Mouse (Mus musculus): Measurements from ENCODE around the gene Krt72. TPM values are rescaled to one million over a fixed set of nuclear protein-coding genes. Genes with fewer than 3 reads are reported as not detected.

Krt72 gene
- not detected in 2 replicates for polyA plus RNA-seq (2015; fragmentation: Nextera tagmentation; extraction: Ambion mirVana)

DNA sequence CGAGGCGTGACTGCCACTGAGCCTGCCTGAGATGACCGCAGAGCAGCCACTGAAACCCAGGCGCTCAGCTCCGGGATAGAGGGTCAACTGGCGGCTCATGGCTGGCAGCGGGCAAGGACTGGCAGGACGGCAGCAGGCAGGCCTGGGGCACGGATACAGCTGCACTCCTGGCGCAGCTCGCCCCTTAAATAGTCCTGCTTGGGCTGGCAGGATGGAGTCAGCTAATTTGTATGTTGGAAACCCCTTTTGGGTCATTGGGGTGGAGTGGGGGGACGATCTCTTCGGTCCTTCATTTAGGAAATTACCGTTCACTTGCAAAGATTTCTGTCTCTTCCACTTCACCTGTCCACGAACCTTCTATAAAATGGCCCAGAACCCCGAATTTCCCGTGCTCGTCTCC lies at the start of gene Krt72:
TSS of gene Krt72 (minus strand) at position 101 of the 400 bp plus-strand sequence.
- Histone ChIP-seq H3K36me3 (ENCODE audit: control insufficient read depth, insufficient read depth) (no peaks in the 10 kb centered on the region), H3K9ac (ENCODE audit: low read depth, low read length) (no peak within 1 kb of the TSS), H3K9me3 (ENCODE audit: control insufficient read depth) (no peaks in the 10 kb centered on the region), H3K4me3 (ENCODE audit: low read depth, low read length) (no peak within 1 kb of the TSS), H3K4me1 (replicated peaks; ENCODE audit: control insufficient read depth, insufficient read depth, low read length) (no peaks in the 10 kb centered on the region), H3K27me3 (replicated peaks; ENCODE audit: control insufficient read depth, insufficient read depth, low read length) (no peaks in the 10 kb centered on the region), H3K27ac (ENCODE audit: low read depth, low read length) (no peak within 1 kb of the TSS), H3K4me2 (replicated peaks; ENCODE audit: low read depth) (no peak within 1 kb of the TSS)
- no peak for TF ChIP-seq CTCF (IDR thresholded peaks at IDR 0.05; ENCODE audit: low read depth)
- WGBS, result 91% methylated on average over 18 of the region's 18 CpGs
- no peak for ATAC-seq

DNA sequence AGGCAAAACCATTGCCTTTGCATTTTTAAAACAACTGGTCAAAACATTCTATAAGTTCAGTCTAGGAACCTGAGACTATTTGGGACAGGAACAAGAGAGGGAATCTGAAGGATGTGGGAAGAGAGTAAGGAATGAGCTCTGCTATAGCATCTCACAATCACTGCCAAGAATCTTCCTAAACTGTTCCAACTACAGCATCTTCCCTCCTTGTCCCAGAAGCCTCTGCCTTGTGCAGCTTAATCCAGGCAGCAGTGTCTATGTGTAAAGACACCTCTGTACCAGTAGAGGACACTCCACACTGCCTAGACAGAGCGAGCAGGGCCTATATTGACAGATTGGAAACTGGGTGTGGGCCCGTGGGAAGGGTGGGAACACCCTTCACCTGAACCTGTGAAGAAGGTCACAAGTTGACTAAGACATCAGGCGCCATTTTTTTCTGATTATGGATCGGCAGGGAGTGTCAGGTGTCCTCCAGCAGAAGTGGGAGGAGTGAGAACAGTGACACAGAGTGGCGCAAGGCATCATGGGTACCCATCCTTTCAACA lies 48.6 kb upstream of the Krt72 start:
- Histone ChIP-seq H3K9me3 (ENCODE audit: control insufficient read depth) (no peaks in the 10 kb centered on the region), H3K9ac (ENCODE audit: low read depth, low read length) (no peak overlapping the region), H3K4me1 (replicated peaks; ENCODE audit: control insufficient read depth, insufficient read depth, low read length) (no peaks in the 10 kb centered on the region), H3K27ac (ENCODE audit: low read depth, low read length) (no peak overlapping the region), H3K4me3 (ENCODE audit: low read depth, low read length) (no peak overlapping the region), H3K27me3 (replicated peaks; ENCODE audit: control insufficient read depth, insufficient read depth, low read length) (0 out of 2 replicates have a peak, but pooled peaks cover 6% of the 10 kb centered on the region), H3K4me2 (replicated peaks; ENCODE audit: low read depth) (no peak overlapping the region), H3K36me3 (ENCODE audit: control insufficient read depth, insufficient read depth) (no peaks in the 10 kb centered on the region)
- no peak for ATAC-seq
- WGBS, result 51% methylated on average over 5 of the region's 5 CpGs
- peak; percentile 49 for TF ChIP-seq CTCF (IDR thresholded peaks at IDR 0.05; ENCODE audit: low read depth)

DNA sequence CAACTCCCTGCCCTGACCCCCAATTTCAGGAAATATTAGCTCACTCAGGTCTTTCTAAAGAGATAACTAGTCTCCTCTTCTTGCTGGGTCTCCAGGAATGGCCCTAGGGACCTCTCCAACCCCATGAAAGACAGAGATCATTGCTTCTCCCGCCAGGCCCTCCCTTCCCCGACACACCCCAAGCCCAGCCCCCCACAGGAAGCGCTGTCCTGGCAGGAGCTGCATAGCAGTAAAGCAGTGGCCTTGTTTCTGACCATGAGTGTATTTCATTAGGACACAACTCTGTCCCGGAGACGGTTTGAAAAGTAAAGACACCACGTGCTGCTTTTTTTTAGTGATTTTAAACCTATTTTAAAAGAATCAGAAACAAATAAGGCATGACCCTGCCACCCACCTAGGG lies 46.9 kb upstream of the Krt72 start:
- TF ChIP-seq CTCF (IDR thresholded peaks at IDR 0.05; ENCODE audit: low read depth), result no peak
- Histone ChIP-seq H3K36me3 (ENCODE audit: control insufficient read depth, insufficient read depth) (no peaks in the 10 kb centered on the region), H3K4me2 (replicated peaks; ENCODE audit: low read depth) (no peak overlapping the region), H3K9me3 (ENCODE audit: control insufficient read depth) (no peaks in the 10 kb centered on the region), H3K27ac (ENCODE audit: low read depth, low read length) (no peak overlapping the region), H3K27me3 (replicated peaks; ENCODE audit: control insufficient read depth, insufficient read depth, low read length) (no peaks in the 10 kb centered on the region), H3K4me1 (replicated peaks; ENCODE audit: control insufficient read depth, insufficient read depth, low read length) (no peaks in the 10 kb centered on the region), H3K9ac (ENCODE audit: low read depth, low read length) (no peak overlapping the region), H3K4me3 (ENCODE audit: low read depth, low read length) (no peak overlapping the region)
- no peak for ATAC-seq
- 38% methylated on average over 6 of the region's 6 CpGs for WGBS

DNA sequence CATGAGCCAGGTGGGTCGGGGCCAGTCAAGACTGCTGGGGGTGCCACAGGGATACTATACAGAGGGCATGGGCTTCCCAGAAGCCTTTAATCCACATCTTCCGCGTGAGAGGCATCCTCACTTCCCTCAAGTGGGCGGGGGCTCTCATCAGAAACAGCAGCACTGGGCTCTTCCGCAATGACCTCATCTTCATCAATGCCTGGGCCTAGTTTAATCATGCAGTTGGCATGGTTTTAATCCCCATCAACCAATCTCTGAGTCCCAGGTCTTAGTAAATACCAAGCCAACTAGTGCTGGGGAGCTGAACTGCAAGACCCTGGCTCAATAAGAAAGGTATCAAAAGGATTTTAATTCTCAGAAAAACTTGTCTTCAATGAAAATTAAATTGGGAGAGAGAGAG lies 43.2 kb upstream of the Krt72 start:
- Histone ChIP-seq H3K27me3 (replicated peaks; ENCODE audit: control insufficient read depth, insufficient read depth, low read length) (no peaks in the 10 kb centered on the region), H3K9me3 (ENCODE audit: control insufficient read depth) (no peaks in the 10 kb centered on the region), H3K27ac (ENCODE audit: low read depth, low read length) (no peak overlapping the region), H3K9ac (ENCODE audit: low read depth, low read length) (no peak overlapping the region), H3K4me2 (replicated peaks; ENCODE audit: low read depth) (no peak overlapping the region), H3K4me3 (ENCODE audit: low read depth, low read length) (no peak overlapping the region), H3K36me3 (ENCODE audit: control insufficient read depth, insufficient read depth) (no peaks in the 10 kb centered on the region), H3K4me1 (replicated peaks; ENCODE audit: control insufficient read depth, insufficient read depth, low read length) (no peaks in the 10 kb centered on the region)
- ATAC-seq, result no peak
- TF ChIP-seq CTCF (IDR thresholded peaks at IDR 0.05; ENCODE audit: low read depth), result no peak
- 72% methylated on average over 5 of the region's 5 CpGs for WGBS

DNA sequence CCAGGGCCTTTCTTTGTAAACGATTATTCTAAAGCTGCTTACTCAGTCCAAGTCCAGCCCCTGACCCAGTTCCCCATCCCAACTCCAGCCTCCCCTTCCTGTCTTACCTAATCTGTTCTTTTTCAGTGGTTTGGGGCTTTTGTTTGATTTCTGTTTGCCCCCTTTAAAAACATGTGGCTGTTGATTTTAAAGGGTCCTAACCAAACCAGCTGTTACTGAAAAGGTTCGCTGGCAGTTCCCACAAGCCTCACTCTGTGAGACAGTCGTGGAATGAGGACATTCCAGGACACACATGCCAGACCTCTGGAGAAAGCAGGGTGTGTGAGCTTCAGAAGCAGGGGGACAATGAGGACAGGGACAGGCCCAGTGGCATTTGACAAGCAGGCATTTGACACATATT lies 35.5 kb upstream of the Krt72 start:
- H3K4me3 ChIP-seq (ENCODE audit: low read depth, low read length), result no peak overlapping the region
- no peak for TF ChIP-seq CTCF (IDR thresholded peaks at IDR 0.05; ENCODE audit: low read depth)
- 19% methylated on average over 3 of the region's 3 CpGs for WGBS

DNA sequence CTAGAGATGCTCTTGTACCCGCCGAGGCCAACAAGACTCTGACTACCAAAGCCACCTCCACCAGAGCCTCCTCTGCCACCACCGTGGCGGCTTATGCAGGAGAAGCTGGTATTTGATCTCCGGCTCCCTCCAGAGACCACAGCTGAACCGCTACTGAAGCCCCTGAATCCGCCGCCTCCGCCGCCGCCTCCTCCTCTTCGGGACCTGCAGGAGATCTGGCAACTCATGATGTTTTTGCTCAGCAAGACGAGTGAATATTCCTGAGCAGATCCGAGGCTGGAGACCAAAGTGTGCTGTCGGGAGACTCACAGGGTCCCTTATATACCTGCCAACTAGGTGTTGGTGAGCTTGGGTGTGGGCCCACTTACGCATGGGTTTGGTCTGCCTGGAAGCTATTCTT lies 31.6 kb upstream of the Krt72 start, which contains the start of gene Krt2:
TSS of gene Krt2 (minus strand) at position 295 of the 400 bp plus-strand sequence.
- TF ChIP-seq CTCF (IDR thresholded peaks at IDR 0.05; ENCODE audit: low read depth), result no peak
- no peak within 1 kb of the TSS for H3K9ac ChIP-seq (ENCODE audit: low read depth, low read length)
- no peak within 1 kb of the TSS for H3K4me2 ChIP-seq (replicated peaks; ENCODE audit: low read depth)
- no peaks in the 10 kb centered on the region for H3K36me3 ChIP-seq (ENCODE audit: control insufficient read depth, insufficient read depth)
- no peak for ATAC-seq
- no peaks in the 10 kb centered on the region for H3K9me3 ChIP-seq (ENCODE audit: control insufficient read depth)
- no peaks in the 10 kb centered on the region for H3K4me1 ChIP-seq (replicated peaks; ENCODE audit: control insufficient read depth, insufficient read depth, low read length)
- H3K27ac ChIP-seq (ENCODE audit: low read depth, low read length), result no peak within 1 kb of the TSS
- no peak within 1 kb of the TSS for H3K4me3 ChIP-seq (ENCODE audit: low read depth, low read length)
- H3K27me3 ChIP-seq (replicated peaks; ENCODE audit: control insufficient read depth, insufficient read depth, low read length), result no peaks in the 10 kb centered on the region
- 71% methylated on average over 16 of the region's 16 CpGs for whole genome bisulfite sequencing

More for the DNA sequence above, 35.5 kb upstream of the Krt72 start:
- no peak for ATAC-seq
- Histone ChIP-seq H3K27ac (ENCODE audit: low read depth, low read length) (no peak overlapping the region), H3K4me1 (replicated peaks; ENCODE audit: control insufficient read depth, insufficient read depth, low read length) (no peaks in the 10 kb centered on the region), H3K9ac (ENCODE audit: low read depth, low read length) (no peak overlapping the region), H3K36me3 (ENCODE audit: control insufficient read depth, insufficient read depth) (no peaks in the 10 kb centered on the region), H3K9me3 (ENCODE audit: control insufficient read depth) (no peaks in the 10 kb centered on the region), H3K4me2 (replicated peaks; ENCODE audit: low read depth) (no peak overlapping the region), H3K27me3 (replicated peaks; ENCODE audit: control insufficient read depth, insufficient read depth, low read length) (no peaks in the 10 kb centered on the region)
